Mouse (Mus musculus) ES-E14 (cell line): ENCODE data around the gene Esyt2. TPM values are rescaled to one million over a fixed set of nuclear protein-coding genes. Genes with fewer than 3 reads are reported as not detected.

Experiments
- DNase-seq: peaks from one replicate; pipeline ENCODE4 v3.0.0-alpha.2; 2013; ENCODE audit warnings: low read depth, low spot score
- H3K27ac ChIP-seq: 2 replicates; pipeline ENCODE4 v1.5.1; 2012; ENCODE audit warnings: low read depth, mild to moderate bottlenecking, low read length, moderate library complexity, mixed read lengths; ENCODE audit not compliant: poor library complexity, insufficient read depth, severe bottlenecking
- H3K36me3 ChIP-seq: 2 replicates; pipeline ENCODE4 v1.6.1; 2012; ENCODE audit warnings: mild to moderate bottlenecking, low read length, moderate library complexity, mixed read lengths; ENCODE audit not compliant: control insufficient read depth, poor library complexity, insufficient read depth, severe bottlenecking
- H3K4me1 ChIP-seq, 2 experiments: fragments of 150-350 bp in 1 of 2; sonication (generic) in 1 of 2; 2 replicates each; pipeline ENCODE4 v1.6.1; 2012; ENCODE audit warnings: low read length in 2 of 2, mild to moderate bottlenecking in 1 of 2, mixed read lengths in 1 of 2; ENCODE audit not compliant: control insufficient read depth in 2 of 2, insufficient read depth in 2 of 2, poor library complexity in 1 of 2
- H3K4me3 ChIP-seq, 2 experiments: fragments of 150-350 bp in 1 of 2; sonication (generic) in 1 of 2; 2 replicates each; pipeline ENCODE4 v1.5.1; 2012; ENCODE audit warnings: low read length in 2 of 2, low read depth in 1 of 2, mild to moderate bottlenecking in 1 of 2, mixed read lengths in 1 of 2; ENCODE audit not compliant: insufficient read depth in 1 of 2, poor library complexity in 1 of 2, severe bottlenecking in 1 of 2
- H3K9ac ChIP-seq: 2 replicates; pipeline ENCODE4 v1.6.1; 2012; ENCODE audit warnings: low read depth, mild to moderate bottlenecking, low read length, mixed read lengths; ENCODE audit not compliant: poor library complexity, insufficient read depth, severe bottlenecking
- H3K9me3 ChIP-seq: fragments of 150-350 bp; sonication (generic); 2 replicates; pipeline ENCODE4 v1.6.1; 2012; ENCODE audit warnings: low read depth, mild to moderate bottlenecking, low read length; ENCODE audit not compliant: control insufficient read depth, insufficient read depth
- CHD2 ChIP-seq: IDR thresholded peaks from 2 replicates; pipeline ENCODE4 v1.6.1; 2014; ENCODE audit warnings: mild to moderate bottlenecking, low read depth, low read length, inconsistent platforms
- HCFC1 ChIP-seq: IDR thresholded peaks from 2 replicates; pipeline ENCODE4 v1.6.1; 2012; ENCODE audit warnings: low read length, inconsistent platforms, borderline replicate concordance; ENCODE audit not compliant: insufficient read depth
- MAFK ChIP-seq: IDR thresholded peaks from 2 replicates; pipeline ENCODE4 v1.6.1; 2014; ENCODE audit warnings: mild to moderate bottlenecking, low read depth, low read length, inconsistent platforms; ENCODE audit not compliant: insufficient read depth
- ZC3H11A ChIP-seq: IDR thresholded peaks from 2 replicates; pipeline ENCODE4 v1.6.1; 2012; ENCODE audit warnings: low read depth, mild to moderate bottlenecking, inconsistent platforms, low read length, borderline replicate concordance
- ZNF384 ChIP-seq: IDR thresholded peaks from 2 replicates; pipeline ENCODE4 v1.6.1; 2012; ENCODE audit warnings: low read depth, low read length, inconsistent platforms
- in situ Hi-C, 2 experiments: fragments of 600-800 bp; cut with MboI; formaldehyde crosslinking; loops; one replicate each; pipeline ENCODE4 v1.15.1; 2025; ENCODE audit warnings: low sequenced_read_pairs in 2 of 2, inconsistent platforms in 1 of 2; ENCODE audit not compliant: unreplicated experiment in 2 of 2
- total RNA-seq: library from RNA; depleted of rRNA; stranded (reverse); fragments of 300-350 nt; gene quantifications from 2 replicates; pipeline ENCODE4 v1.2.3, GENCODE M21; 2012

Gene Esyt2
- total RNA-seq, 1 experiment = 44.2 TPM

GRCm38 (mm10) chr12:116308612-116309011 lies 27.6 kb downstream of the Esyt2 start:
- TF ChIP-seq MAFK (no peak), ZNF384 (no peak)
- DNase-seq = no peak
- no peaks in the 10 kb centered on the region for H3K36me3 ChIP-seq
- H3K9ac ChIP-seq = no peak overlapping the region
- no peak overlapping the region for H3K27ac ChIP-seq
- H3K4me1 ChIP-seq = no peaks in the 10 kb centered on the region
- H3K4me3 ChIP-seq = no peak overlapping the region
- in situ Hi-C loops = no loop called here
- H3K9me3 ChIP-seq = no peaks in the 10 kb centered on the region

DNA sequence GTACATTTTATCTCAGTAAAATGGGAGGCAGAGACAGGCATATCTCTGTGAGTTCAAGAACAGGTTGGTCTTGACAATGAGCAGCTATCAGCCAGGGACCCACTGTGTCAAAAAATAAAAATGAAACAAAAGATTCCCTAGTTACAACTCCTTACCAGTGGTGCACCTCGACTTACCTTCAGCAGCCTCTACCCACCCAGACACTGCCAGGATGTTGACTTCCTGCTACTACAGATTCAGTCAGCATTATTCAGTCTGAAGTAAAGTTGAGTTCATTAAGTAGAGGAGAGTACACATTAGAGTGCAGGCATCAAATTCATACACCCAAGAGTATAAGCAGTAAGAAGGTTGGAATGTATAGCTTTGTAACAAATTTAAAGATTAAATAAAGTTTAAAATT lies 32.8 kb downstream of the Esyt2 start:
- Histone ChIP-seq H3K9ac (no peak overlapping the region), H3K4me1 (0 out of 4 replicates have a peak, but pooled peaks cover 0 to 2% of the 10 kb centered on the region in 2 experiments), H3K36me3 (no peaks in the 10 kb centered on the region), H3K4me3 (no peak overlapping the region), H3K27ac (no peak overlapping the region), H3K9me3 (no peaks in the 10 kb centered on the region)
- DNase-seq = no peak
- in situ Hi-C loops = no loop called here
- no peak for TF ChIP-seq HCFC1
- TF ChIP-seq ZC3H11A = no peak
- TF ChIP-seq CHD2 = no peak
- no peak for TF ChIP-seq ZNF384
- no peak for TF ChIP-seq MAFK

DNA sequence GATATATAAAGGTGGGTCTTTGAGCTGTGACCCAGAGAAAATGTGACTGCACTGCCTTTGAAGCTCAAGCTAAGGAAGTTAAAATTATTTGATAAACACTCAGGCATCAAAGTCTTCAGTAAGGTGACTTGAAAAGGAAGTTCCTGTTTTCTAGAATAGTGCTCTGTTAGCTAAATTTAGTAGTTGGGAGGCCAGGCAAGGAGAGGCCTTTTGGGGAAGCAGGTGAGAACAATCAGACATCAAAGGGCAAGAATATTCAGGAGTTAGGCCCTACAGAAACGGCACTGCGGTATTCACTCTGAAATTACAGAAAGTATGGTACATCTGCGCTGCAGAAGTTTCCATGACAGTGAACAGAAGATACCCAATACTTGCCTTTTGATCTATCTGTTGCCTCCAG lies 34.5 kb downstream of the Esyt2 start:
- TF ChIP-seq CHD2 (no peak), MAFK (no peak), ZNF384 (no peak), HCFC1 (no peak), ZC3H11A (no peak)
- in situ Hi-C loops = no loop called here
- no peak overlapping the region for H3K27ac ChIP-seq

GRCm38 (mm10) chr12:116317818-116318217 lies 36.8 kb downstream of the Esyt2 start:
- TF ChIP-seq CHD2 (no peak), ZNF384 (no peak), MAFK (no peak), ZC3H11A (no peak), HCFC1 (no peak)
- no peaks in the 10 kb centered on the region for H3K9me3 ChIP-seq
- no peak overlapping the region for H3K27ac ChIP-seq
- in situ Hi-C loops = no loop called here
- no peak overlapping the region for H3K9ac ChIP-seq
- DNase-seq = no peak
- H3K4me1 ChIP-seq = 0 out of 4 replicates have a peak, but pooled peaks cover 0 to 2% of the 10 kb centered on the region in 2 experiments
- H3K4me3 ChIP-seq = no peak overlapping the region
- peaks cover 4% of the 10 kb centered on the region; the same call in 1 of the 2 replicates for H3K36me3 ChIP-seq

More for the DNA sequence above, 34.5 kb downstream of the Esyt2 start:
- H3K9ac ChIP-seq = no peak overlapping the region
- no peak for DNase-seq
- no peaks in the 10 kb centered on the region for H3K9me3 ChIP-seq
- H3K36me3 ChIP-seq = no peaks in the 10 kb centered on the region
- H3K4me3 ChIP-seq = no peak overlapping the region
- H3K4me1 ChIP-seq = 0 out of 4 replicates have a peak, but pooled peaks cover 0 to 2% of the 10 kb centered on the region in 2 experiments

- no peak overlapping the region for H3K4me3 ChIP-seq
- TF ChIP-seq ZC3H11A (no peak), MAFK (no peak), CHD2 (no peak), HCFC1 (no peak), ZNF384 (no peak)
- no peak for DNase-seq
- in situ Hi-C loops = no loop called here
- no peaks in the 10 kb centered on the region for H3K9me3 ChIP-seq
- H3K9ac ChIP-seq = no peak overlapping the region
- H3K36me3 ChIP-seq = peaks cover 4% of the 10 kb centered on the region; the same call in 1 of the 2 replicates
- no peaks in the 10 kb centered on the region for H3K4me1 ChIP-seq
- no peak overlapping the region for H3K27ac ChIP-seq
Observed at GRCm38 (mm10) chr12:116325545-116325944, 44.5 kb downstream of the Esyt2 start.
